In genomic region chr13:113613882-113614281, GRCm38 (mm10) we compare ENCODE assay signal across 8 mouse cellular contexts. TPM values are rescaled to one million over a fixed set of nuclear protein-coding genes. Genes with fewer than 3 reads are reported as not detected.
DNase-seq lines count a peak whose midpoint lies in the region; ATAC-seq and TF ChIP-seq lines count a peak whose summit lies in the region.

No protein-coding gene starts in this region.

- peak overlapping the region; percentile 35 for H3K4me2 ChIP-seq in forebrain, embryonic 16.5 days (ENCODE audit: low read length)
- peak overlapping the region; percentile 86 for H3K4me2 ChIP-seq in liver, embryonic 13.5 days

- H3K36me3 ChIP-seq in forebrain, embryonic 16.5 days (ENCODE audit: control insufficient read depth, insufficient read depth), result no peaks in the 10 kb centered on the region
- peaks cover 13% of the 10 kb centered on the region for H3K36me3 ChIP-seq in liver, embryonic 13.5 days

- no peak for DNase-seq in left cerebral cortex, adult 2 months (ENCODE audit: extremely low spot score in 1 of 2, low spot score in 2 of 2)
- DNase-seq in left cerebral cortex, postnatal 14 days (ENCODE audit: low spot score in 2 of 2), result no peak
- no peak for DNase-seq in liver, embryonic 13.5 days
- no peak for DNase-seq in right cerebral cortex, postnatal 25 days
- DNase-seq in layer of hippocampus, postnatal 25 days (ENCODE audit: extremely low spot score in 1 of 2, low spot score in 1 of 2), result no peak
- DNase-seq in layer of hippocampus, adult 18-20 months (ENCODE audit: low spot score in 2 of 2), result no peak

- peaks cover 60% of the 10 kb centered on the region for H3K4me1 ChIP-seq in forebrain, embryonic 16.5 days (replicated peaks; ENCODE audit: control insufficient read depth, insufficient read depth, low read length)
- peaks cover 91% of the 10 kb centered on the region for H3K4me1 ChIP-seq in liver, embryonic 13.5 days (replicated peaks)
- peaks cover 50% of the 10 kb centered on the region for H3K4me1 ChIP-seq in olfactory bulb, adult 2 months (ENCODE audit: control insufficient read depth, insufficient read depth, low read length)

- no peak for ATAC-seq in forebrain, embryonic 16.5 days
- no peak for ATAC-seq in liver, embryonic 13.5 days (ENCODE audit: low read depth)

- TF ChIP-seq POLR2A in olfactory bulb, adult 2 months (IDR thresholded peaks at IDR 0.05; ENCODE audit: insufficient read depth, low read depth, low read length), result no peak

- TF ChIP-seq CTCF in left cerebral cortex, adult 2 months (IDR thresholded peaks at IDR 0.05), result no peak
- TF ChIP-seq CTCF in olfactory bulb, adult 2 months (IDR thresholded peaks at IDR 0.05; ENCODE audit: insufficient read depth, low read depth, low read length), result no peak

- intact Hi-C loops in left cerebral cortex, adult 2 months (cut with DNase I), result loop anchor here (2.0 kb wide), 1 partner anchor 25 kb away; no protein-coding TSS in a partner anchor
- intact Hi-C loops in left cerebral cortex, postnatal 14 days (cut with DNase I), result loop anchor here (10.0 kb wide), 1 partner anchor 569 kb away; the partner anchor contains the start of gene Gpx8

- H3K9ac ChIP-seq in forebrain, embryonic 16.5 days (replicated peaks; ENCODE audit: low read depth, low read length), result 0 out of 2 replicates have a peak overlapping the region, but pooled peaks have one; percentile 13
- H3K9ac ChIP-seq in liver, embryonic 13.5 days, result no peak overlapping the region

- no peaks in the 10 kb centered on the region for H3K9me3 ChIP-seq in forebrain, embryonic 16.5 days (ENCODE audit: control insufficient read depth, low read length)
- H3K9me3 ChIP-seq in liver, embryonic 13.5 days (replicated peaks), result no peaks in the 10 kb centered on the region

- H3K27ac ChIP-seq in left cerebral cortex, adult 2 months, result peak overlapping the region; percentile 59
- no peak overlapping the region for H3K27ac ChIP-seq in forebrain, embryonic 16.5 days (ENCODE audit: low read length)
- H3K27ac ChIP-seq in liver, embryonic 13.5 days, result no peak overlapping the region
- H3K27ac ChIP-seq in olfactory bulb, adult 2 months (ENCODE audit: insufficient read depth, low read depth, low read length), result no peak overlapping the region

- 37% methylated on average over 10 of the region's 10 CpGs for WGBS in forebrain, embryonic 16.5 days
- 46% methylated on average over 10 of the region's 10 CpGs for WGBS in liver, embryonic 13.5 days (ENCODE audit: insufficient replicate concordance)
- 55% methylated on average over 10 of the region's 10 CpGs for WGBS in olfactory bulb, adult 2 months

- peak overlapping the region; percentile 82 for H3K4me3 ChIP-seq in left cerebral cortex, adult 2 months
- peak overlapping the region; percentile 13; the same call in 1 of the 2 replicates for H3K4me3 ChIP-seq in forebrain, embryonic 16.5 days (replicated peaks; ENCODE audit: low read length)
- H3K4me3 ChIP-seq in liver, embryonic 13.5 days (replicated peaks), result peak overlapping the region; percentile 74
- H3K4me3 ChIP-seq in olfactory bulb, adult 2 months (ENCODE audit: insufficient read depth, low read depth, low read length), result peak overlapping the region; percentile 25

- no peaks in the 10 kb centered on the region for H3K27me3 ChIP-seq in forebrain, embryonic 16.5 days (replicated peaks; ENCODE audit: control insufficient read depth, insufficient read depth, low read length)
- H3K27me3 ChIP-seq in liver, embryonic 13.5 days, result peaks cover 13% of the 10 kb centered on the region

RNA-seq across cellular contexts. Expression of gene Snx18, which starts 4.5 kb away (rescaled TPM):
- total RNA-seq in left cerebral cortex, adult 2 months (2021), result 10 to 100 TPM; 22.6 to 22.8 TPM
- 10 to 100 TPM; 22.8 to 24.6 TPM for total RNA-seq in left cerebral cortex, postnatal 14 days (2021)
- polyA plus RNA-seq in forebrain, embryonic 16.5 days (2015; fragmentation: Nextera tagmentation; extraction: Ambion mirVana), result 8.4 and 10.9 TPM in 2 replicates
- polyA plus RNA-seq in liver, embryonic 13.5 days (2015; fragmentation: Nextera tagmentation; extraction: Ambion mirVana), result 4.7 and 5.5 TPM in 2 replicates
- polyA plus RNA-seq in olfactory bulb, adult 2 months (2012; ENCODE audit: insufficient read depth, insufficient read length, low replicate concordance, missing spikeins), result not detected in 2 replicates
- total RNA-seq in layer of hippocampus, postnatal 25 days (2021), result 10 to 100 TPM; 22.5 to 24.2 TPM
- 10 to 100 TPM; 22.7 to 23.5 TPM for total RNA-seq in layer of hippocampus, adult 18-20 months (2021)

RNA-seq across cellular contexts. Expression of gene Hspb3, which starts 49.6 kb away (rescaled TPM):
- 1 to 10 TPM; 6.6 to 8.1 TPM for total RNA-seq in left cerebral cortex, adult 2 months (2021)
- total RNA-seq in left cerebral cortex, postnatal 14 days (2021), result 10 to 100 TPM in 1 of 2 experiments, 1 to 10 TPM in 1; 9.8 to 14.5 TPM
- 1.1 and 1.4 TPM in 2 replicates for polyA plus RNA-seq in forebrain, embryonic 16.5 days (2015; fragmentation: Nextera tagmentation; extraction: Ambion mirVana)
- polyA plus RNA-seq in liver, embryonic 13.5 days (2015; fragmentation: Nextera tagmentation; extraction: Ambion mirVana), result 0.22 and 0.24 TPM in 2 replicates
- not detected in 2 replicates for polyA plus RNA-seq in olfactory bulb, adult 2 months (2012; ENCODE audit: insufficient read depth, insufficient read length, low replicate concordance, missing spikeins)
- 1 to 10 TPM in 1 of 2 experiments, under 1 TPM in 1; 0.99 to 2.2 TPM for total RNA-seq in layer of hippocampus, postnatal 25 days (2021)
- 1 to 10 TPM in 1 of 2 experiments, under 1 TPM in 1; 0.99 to 2.2 TPM for total RNA-seq in layer of hippocampus, adult 18-20 months (2021)

Comparison
In these comparisons a context has a peak if more than half of its experiments do, and no peak if none do; other contexts are left out.
1. H3K4me3 ChIP-seq: peak in every context shown above with its lines; median percentile 82 in left cerebral cortex, adult 2 months; 74 in liver, embryonic 13.5 days; 25 in olfactory bulb, adult 2 months; 13 in forebrain, embryonic 16.5 days.